Mouse (Mus musculus): Measurements from ENCODE around the gene Wbp1. TPM values are rescaled to one million over a fixed set of nuclear protein-coding genes. Genes with fewer than 3 reads are reported as not detected.

Gene Wbp1
- polyA plus RNA-seq, 1 experiment, result 44.5 TPM

DNA sequence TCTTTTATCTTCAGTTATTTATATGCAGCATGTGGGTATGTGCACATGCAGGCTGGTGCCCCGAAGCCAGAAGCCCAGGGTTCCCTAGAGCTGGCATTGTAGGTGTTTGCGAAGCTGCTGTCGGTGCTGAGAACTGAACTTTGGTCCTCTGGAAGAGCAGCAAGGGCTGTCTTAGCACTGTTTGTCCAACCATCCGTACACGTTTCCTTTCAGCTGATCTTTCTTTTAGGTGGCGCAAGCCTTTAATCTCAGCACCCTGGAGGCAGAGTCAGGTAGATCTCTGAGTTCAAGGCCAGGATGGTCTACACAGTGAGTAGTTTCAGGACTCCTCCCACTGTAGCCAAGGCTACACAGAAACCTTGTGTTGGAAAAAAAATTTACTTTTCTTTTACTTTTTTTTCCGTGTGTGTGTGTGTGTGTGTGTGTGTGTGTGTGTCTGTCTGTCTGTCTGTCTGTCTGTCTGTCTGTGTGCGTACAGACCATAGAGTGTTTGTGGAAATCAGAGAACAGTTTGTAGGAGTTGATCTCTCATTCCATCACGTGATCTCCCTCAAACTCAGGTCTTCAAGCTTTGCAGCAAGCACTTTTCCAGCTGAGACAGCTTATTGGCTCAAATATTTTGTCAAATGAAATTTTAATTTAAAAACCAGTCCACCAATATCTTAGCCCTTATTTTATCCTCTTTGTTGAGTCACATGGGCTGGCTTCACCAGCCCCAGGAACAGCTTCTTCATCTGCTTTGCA, 11.0 kb upstream of the Wbp1 start:
- Histone ChIP-seq H3K27ac (ENCODE audit: insufficient read depth, low read length) (no peak overlapping the region), H3K4me1 (ENCODE audit: control insufficient read depth, insufficient read depth, low read length) (peaks cover 3% of the 10 kb centered on the region; the same call in 1 of the 2 replicates), H3K4me3 (ENCODE audit: insufficient read depth, low read length) (no peak overlapping the region)
- no peak for TF ChIP-seq CTCF (IDR thresholded peaks at IDR 0.05; ENCODE audit: borderline replicate concordance, insufficient read depth, low read length)
- TF ChIP-seq POLR2A (IDR thresholded peaks at IDR 0.05; ENCODE audit: low read depth, low read length), result 0 out of 2 replicates have a peak, but pooled peaks have one; percentile 25

DNA sequence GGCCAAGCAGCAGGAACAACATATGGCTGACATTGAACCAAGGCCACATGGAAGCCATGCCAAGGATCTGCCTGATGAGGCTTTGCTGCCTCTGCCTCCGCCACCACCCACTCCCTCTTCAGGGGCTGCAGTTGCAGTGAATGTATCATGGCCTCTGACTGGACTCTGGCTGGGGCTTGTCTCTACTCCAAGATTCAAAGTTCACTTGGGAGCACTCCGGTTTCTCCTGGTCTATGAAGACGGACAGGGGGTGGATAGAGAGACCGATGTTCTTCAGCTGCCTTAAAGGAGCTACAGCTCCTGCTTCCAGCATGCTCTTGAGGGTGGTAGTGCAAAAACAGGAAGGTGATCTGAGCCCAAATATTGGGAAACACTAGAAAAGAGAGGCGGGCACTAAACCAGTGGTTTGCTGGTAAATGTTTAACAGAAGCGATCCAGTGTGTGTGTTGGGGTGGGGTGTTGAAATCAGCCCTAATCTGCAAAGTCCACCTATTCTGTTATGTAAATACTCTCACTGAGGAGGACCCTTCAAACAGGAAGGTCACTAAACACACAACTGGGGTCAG, 10.2 kb upstream of the Wbp1 start:
- Histone ChIP-seq H3K4me3 (ENCODE audit: insufficient read depth, low read length) (no peak overlapping the region), H3K4me1 (ENCODE audit: control insufficient read depth, insufficient read depth, low read length) (peaks cover 3% of the 10 kb centered on the region; the same call in 1 of the 2 replicates), H3K27ac (ENCODE audit: insufficient read depth, low read length) (no peak overlapping the region)
- TF ChIP-seq POLR2A (IDR thresholded peaks at IDR 0.05; ENCODE audit: low read depth, low read length), result peak; percentile 27; the same call in 1 of the 2 replicates
- TF ChIP-seq CTCF (IDR thresholded peaks at IDR 0.05; ENCODE audit: borderline replicate concordance, insufficient read depth, low read length), result no peak

DNA sequence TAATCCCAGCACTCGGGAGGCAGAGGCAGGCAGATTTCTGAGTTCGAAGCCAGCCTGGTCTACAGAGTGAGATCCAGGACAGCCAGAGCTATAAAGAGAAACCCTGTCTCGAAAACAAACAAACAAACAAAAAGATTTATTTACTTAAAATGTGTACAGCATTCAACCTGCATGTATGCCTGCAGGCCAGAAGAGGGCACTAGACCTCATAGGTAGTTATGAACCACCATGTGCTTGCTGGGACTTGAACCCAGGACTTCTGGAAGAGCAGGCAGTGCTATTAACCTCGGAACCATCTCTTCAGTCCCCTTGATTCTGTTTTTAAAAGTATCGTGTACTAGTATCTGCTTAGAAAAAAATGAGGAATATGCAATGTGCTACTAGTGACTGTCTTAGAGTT, 6.1 kb upstream of the Wbp1 start:
- peaks cover 4% of the 10 kb centered on the region; the same call in 1 of the 2 replicates for H3K4me1 ChIP-seq (ENCODE audit: control insufficient read depth, insufficient read depth, low read length)
- no peak for TF ChIP-seq POLR2A (IDR thresholded peaks at IDR 0.05; ENCODE audit: low read depth, low read length)
- no peak overlapping the region for H3K4me3 ChIP-seq (ENCODE audit: insufficient read depth, low read length)
- no peak overlapping the region for H3K27ac ChIP-seq (ENCODE audit: insufficient read depth, low read length)

DNA sequence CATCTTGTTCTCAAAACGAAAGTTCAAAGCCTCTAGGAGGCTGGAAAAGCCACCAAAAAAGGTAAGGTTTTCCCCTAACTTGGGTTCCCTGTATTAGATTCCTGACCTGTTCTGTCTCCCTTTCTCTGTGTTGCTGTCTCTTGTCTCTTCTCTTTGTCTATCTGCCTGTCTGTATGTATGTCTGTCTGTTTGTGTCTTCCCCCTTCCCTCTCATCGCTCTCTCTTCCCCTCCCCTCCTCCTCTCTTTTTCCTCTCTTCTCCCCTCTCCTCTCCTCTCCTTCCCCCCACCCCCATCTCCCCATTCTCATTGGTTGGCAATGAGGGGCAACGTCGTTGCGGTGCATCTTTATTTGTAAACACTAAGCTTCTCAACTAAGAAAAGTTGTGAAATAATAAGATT, 4.0 kb upstream of the Wbp1 start, which contains the start of gene Ino80b:
Ino80b (minus strand) TSS at position 101 of the 400 bp plus-strand sequence.
- H3K27ac ChIP-seq (ENCODE audit: insufficient read depth, low read length), result no peak within 1 kb of the TSS
- H3K4me3 ChIP-seq (ENCODE audit: insufficient read depth, low read length), result peak within 1 kb of the TSS; percentile 75
- TF ChIP-seq CTCF (IDR thresholded peaks at IDR 0.05; ENCODE audit: borderline replicate concordance, insufficient read depth, low read length) (no peak), POLR2A (IDR thresholded peaks at IDR 0.05; ENCODE audit: low read depth, low read length) (no peak)
- H3K4me1 ChIP-seq (ENCODE audit: control insufficient read depth, insufficient read depth, low read length), result peaks cover 4% of the 10 kb centered on the region; the same call in 1 of the 2 replicates

DNA sequence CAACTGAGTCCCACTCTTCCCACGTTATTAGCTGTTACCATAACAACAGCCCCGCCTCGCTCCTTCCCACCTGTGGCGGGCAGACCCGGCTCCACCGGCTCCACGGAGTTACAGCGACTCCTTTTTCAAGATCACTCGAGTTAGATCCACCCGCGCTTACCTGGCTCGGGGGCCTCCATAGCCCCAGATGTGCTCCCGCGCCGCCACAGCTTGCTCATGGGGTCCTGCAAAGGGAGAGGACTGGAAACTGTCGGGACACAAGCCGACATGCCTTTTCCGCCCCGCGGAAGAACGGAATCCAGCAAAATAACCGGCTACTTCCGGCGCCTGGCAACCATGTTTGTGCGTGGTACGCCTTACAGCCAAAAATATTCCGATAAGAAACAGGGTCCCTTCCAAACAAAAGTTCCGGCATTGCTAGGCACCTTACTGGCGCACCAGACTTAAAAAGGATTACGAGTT, 3.5 kb upstream of the Wbp1 start:
- TF ChIP-seq CTCF (IDR thresholded peaks at IDR 0.05; ENCODE audit: borderline replicate concordance, insufficient read depth, low read length), result no peak
- TF ChIP-seq POLR2A (IDR thresholded peaks at IDR 0.05; ENCODE audit: low read depth, low read length), result peak; percentile 63

DNA sequence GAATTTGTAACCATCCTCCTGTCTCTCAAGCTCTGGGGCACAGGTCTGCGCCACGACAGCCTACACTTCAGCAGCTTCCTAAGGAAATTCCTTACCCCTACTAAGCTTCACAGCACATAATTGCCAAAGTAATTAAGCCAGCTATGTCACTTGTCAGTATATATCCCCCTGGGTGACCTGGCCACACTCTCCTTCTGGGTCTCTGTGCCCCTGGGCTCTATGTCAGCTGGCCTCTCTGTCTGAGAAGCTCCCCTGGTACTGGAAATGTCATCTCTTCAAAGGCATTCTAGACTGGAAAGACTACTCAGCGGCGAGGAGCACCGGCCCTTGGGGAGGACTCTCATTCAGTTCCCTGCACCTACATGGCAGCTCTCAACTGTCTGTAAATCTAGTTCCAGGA, 1.6 kb upstream of the Wbp1 start:
- Histone ChIP-seq H3K4me3 (ENCODE audit: insufficient read depth, low read length) (no peak overlapping the region), H3K4me1 (ENCODE audit: control insufficient read depth, insufficient read depth, low read length) (peaks cover 4% of the 10 kb centered on the region; the same call in 1 of the 2 replicates), H3K27ac (ENCODE audit: insufficient read depth, low read length) (no peak overlapping the region)
- TF ChIP-seq CTCF (IDR thresholded peaks at IDR 0.05; ENCODE audit: borderline replicate concordance, insufficient read depth, low read length) (no peak), POLR2A (IDR thresholded peaks at IDR 0.05; ENCODE audit: low read depth, low read length) (no peak)

More for the DNA sequence above, 3.5 kb upstream of the Wbp1 start:
- no peak overlapping the region for H3K27ac ChIP-seq (ENCODE audit: insufficient read depth, low read length)
- H3K4me3 ChIP-seq (ENCODE audit: insufficient read depth, low read length), result peak overlapping the region; percentile 75
- H3K4me1 ChIP-seq (ENCODE audit: control insufficient read depth, insufficient read depth, low read length), result peaks cover 4% of the 10 kb centered on the region; the same call in 1 of the 2 replicates

DNA sequence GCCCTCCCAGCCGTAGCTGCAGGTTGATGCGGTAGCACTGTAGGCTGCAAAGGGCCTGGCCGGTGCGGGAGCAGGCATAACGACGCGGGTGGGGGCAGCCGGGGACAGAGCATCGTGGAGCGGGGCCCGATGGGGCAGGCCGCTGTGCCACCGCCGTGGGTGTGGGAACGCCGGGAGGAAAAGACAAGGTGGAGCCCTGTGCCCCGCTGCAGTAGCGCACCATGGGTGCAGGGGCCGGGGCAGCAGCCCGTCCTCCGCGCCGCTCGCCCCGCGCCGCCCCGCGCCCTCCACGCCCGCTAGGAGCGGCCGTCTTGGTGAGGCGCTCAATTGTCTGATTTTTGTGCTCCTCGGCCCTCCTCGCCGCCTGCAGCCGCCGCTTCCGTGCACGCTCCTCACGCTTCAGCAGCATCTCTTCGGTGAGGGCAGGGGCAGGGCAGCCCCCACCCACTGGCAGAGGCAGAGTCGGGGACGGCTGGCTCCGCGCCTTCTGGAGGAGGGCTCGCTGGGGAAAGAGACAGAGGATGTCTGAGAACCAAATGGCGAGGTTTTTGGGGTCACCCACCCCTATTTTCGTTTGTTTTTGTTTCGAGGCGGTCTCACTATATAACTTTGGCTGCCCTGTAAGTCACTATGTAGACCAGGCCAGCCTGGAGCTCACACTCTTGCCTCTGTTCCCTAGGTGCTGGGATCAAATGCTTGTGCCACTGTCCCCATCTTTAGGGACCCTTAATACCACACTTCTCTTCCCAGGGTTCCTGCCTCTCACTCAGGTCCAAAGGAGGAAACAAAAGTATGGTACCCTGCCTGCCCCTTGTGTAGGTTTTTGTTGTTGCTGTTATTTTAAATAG, 728 bp upstream of the Wbp1 start:
- Histone ChIP-seq H3K4me1 (ENCODE audit: control insufficient read depth, insufficient read depth, low read length) (peaks cover 4% of the 10 kb centered on the region; the same call in 1 of the 2 replicates), H3K27ac (ENCODE audit: insufficient read depth, low read length) (peak overlapping the region; percentile 76), H3K4me3 (ENCODE audit: insufficient read depth, low read length) (peak overlapping the region; percentile 72)
- TF ChIP-seq POLR2A (IDR thresholded peaks at IDR 0.05; ENCODE audit: low read depth, low read length) (no peak), CTCF (IDR thresholded peaks at IDR 0.05; ENCODE audit: borderline replicate concordance, insufficient read depth, low read length) (no peak)

DNA sequence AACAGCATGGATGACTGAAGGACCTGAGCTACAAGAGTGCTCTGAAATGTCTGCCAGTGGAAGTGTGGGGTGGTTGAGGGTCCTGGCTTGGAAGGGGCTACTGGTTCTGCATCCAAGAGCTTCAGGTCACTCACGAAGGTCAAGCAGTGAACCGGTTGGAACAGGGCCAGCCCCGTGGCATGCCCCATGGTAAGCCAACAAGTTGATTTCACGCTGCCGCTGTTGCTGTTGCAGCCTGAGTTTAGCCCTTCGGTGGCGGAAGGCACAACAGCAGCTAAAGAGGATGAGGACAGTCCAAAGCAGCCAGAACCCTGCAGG, 1.7 kb downstream of the Wbp1 start:
- Histone ChIP-seq H3K27ac (ENCODE audit: insufficient read depth, low read length) (no peak overlapping the region), H3K4me3 (ENCODE audit: insufficient read depth, low read length) (no peak overlapping the region), H3K4me1 (ENCODE audit: control insufficient read depth, insufficient read depth, low read length) (peaks cover 10% of the 10 kb centered on the region; the same call in 1 of the 2 replicates)
- TF ChIP-seq POLR2A (IDR thresholded peaks at IDR 0.05; ENCODE audit: low read depth, low read length), result no peak
- TF ChIP-seq CTCF (IDR thresholded peaks at IDR 0.05; ENCODE audit: borderline replicate concordance, insufficient read depth, low read length), result no peak

DNA sequence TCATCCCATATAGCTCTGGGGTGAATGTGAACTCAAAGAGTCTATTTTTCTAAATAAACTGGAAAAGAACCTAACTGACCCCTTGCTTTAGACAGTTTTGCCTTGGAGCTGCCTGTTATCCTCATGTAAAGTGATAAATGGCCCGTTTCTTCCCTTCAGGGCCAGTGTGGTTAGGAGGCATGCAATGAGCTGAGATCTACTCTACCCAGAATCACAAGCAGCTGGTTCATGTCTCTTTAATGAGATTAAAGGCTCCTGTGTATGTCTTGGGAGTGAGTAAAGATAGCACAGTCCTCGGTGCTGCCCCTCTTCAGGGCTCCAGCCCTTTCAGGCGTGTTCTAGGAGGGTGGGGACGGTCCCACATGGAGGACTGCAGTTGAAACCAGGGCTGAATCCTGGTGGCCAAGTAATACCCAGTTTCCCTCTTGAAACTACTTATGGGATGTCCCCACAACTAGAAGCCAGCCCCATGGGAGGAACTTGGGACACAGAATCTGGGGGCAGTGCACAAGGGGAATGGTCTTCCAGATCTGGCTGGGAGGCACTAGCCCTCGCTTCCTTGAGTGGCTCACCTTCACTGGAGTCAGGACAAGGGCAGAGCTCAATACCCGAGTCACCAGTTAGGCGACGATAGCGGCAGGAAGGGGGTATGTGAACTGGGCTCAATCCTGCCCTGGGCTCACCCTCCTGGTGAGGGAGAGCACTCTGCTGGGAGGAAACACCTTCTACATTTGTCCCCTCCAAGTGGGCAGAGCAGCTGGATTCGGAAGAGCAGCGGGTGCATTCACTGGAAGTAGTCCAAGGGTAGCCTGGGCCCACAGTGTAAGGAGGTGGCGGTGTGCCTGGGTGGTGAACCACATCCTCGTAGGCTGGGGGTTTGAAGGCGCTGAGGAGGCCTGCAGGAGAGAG, 2.3 kb downstream of the Wbp1 start:
- H3K4me1 ChIP-seq (ENCODE audit: control insufficient read depth, insufficient read depth, low read length), result peaks cover 9% of the 10 kb centered on the region; the same call in 1 of the 2 replicates
- no peak for TF ChIP-seq CTCF (IDR thresholded peaks at IDR 0.05; ENCODE audit: borderline replicate concordance, insufficient read depth, low read length)
- peak; percentile 24; the same call in 1 of the 2 replicates for TF ChIP-seq POLR2A (IDR thresholded peaks at IDR 0.05; ENCODE audit: low read depth, low read length)
- no peak overlapping the region for H3K27ac ChIP-seq (ENCODE audit: insufficient read depth, low read length)
- H3K4me3 ChIP-seq (ENCODE audit: insufficient read depth, low read length), result no peak overlapping the region
